In genomic region chr8:79610268-79610667, GRCm38 (mm10) we compare ENCODE assay signal across 21 mouse cellular contexts.
"Had no signal": no experiment of that assay in that cellular context is flagged by ENCODE, and none has a peak within 500 bp of the region (broad histone marks: within the 10 kb centered on the region; RNA-seq: fewer than 3 reads in every experiment).

No protein-coding gene starts in this region.

- H3K27me3 ChIP-seq: limb, embryonic 13.5 days; liver, embryonic 12.5 days; liver, embryonic 15.5 days; lung, embryonic 15.5 days; megakaryocyte, embryonic 14.5 days; midbrain, embryonic 13.5 days; neural tube, embryonic 13.5 days had no signal

- H3K9ac ChIP-seq: limb, embryonic 13.5 days; liver, embryonic 12.5 days; liver, embryonic 15.5 days; lung, embryonic 15.5 days; midbrain, embryonic 13.5 days; neural tube, embryonic 13.5 days had no signal

- H3K4me2 ChIP-seq: limb, embryonic 13.5 days; liver, embryonic 12.5 days; liver, embryonic 15.5 days; lung, embryonic 15.5 days; midbrain, embryonic 13.5 days; neural tube, embryonic 13.5 days had no signal

- H3K9me3 ChIP-seq: limb, embryonic 10.5 days; limb, embryonic 13.5 days; liver, embryonic 12.5 days; liver, embryonic 15.5 days; lung, embryonic 15.5 days; megakaryocyte, embryonic 14.5 days; midbrain, embryonic 10.5 days; midbrain, embryonic 13.5 days; neural tube, embryonic 13.5 days had no signal

- H3K4me1 ChIP-seq: limb, embryonic 10.5 days; lung, embryonic 15.5 days; midbrain, embryonic 13.5 days; neural tube, embryonic 13.5 days had no signal

- H3K4me3 ChIP-seq: layer of hippocampus, adult 2 months; limb, embryonic 10.5 days; limb, embryonic 13.5 days; liver, embryonic 12.5 days; liver, embryonic 15.5 days; lung, embryonic 15.5 days; megakaryocyte, embryonic 14.5 days; midbrain, embryonic 10.5 days; midbrain, embryonic 13.5 days; myocyte; neural tube, embryonic 13.5 days had no signal

- H3K36me3 ChIP-seq: limb, embryonic 10.5 days; limb, embryonic 13.5 days; liver, embryonic 12.5 days; liver, embryonic 15.5 days; lung, embryonic 15.5 days; midbrain, embryonic 10.5 days; midbrain, embryonic 13.5 days; neural tube, embryonic 13.5 days had no signal

- ATAC-seq: liver, embryonic 12.5 days; midbrain, embryonic 13.5 days; midbrain, embryonic 16.5 days had no signal

- H3K27ac ChIP-seq: kidney, postnatal 0 days; layer of hippocampus, adult 2 months; limb, embryonic 10.5 days; limb, embryonic 13.5 days; liver, embryonic 12.5 days; liver, embryonic 15.5 days; lung, embryonic 15.5 days; midbrain, embryonic 10.5 days; midbrain, embryonic 13.5 days; neural tube, embryonic 13.5 days had no signal

- DNase-seq: kidney, postnatal 25 days; layer of hippocampus, adult 9-11 months; liver; lung, adult 18-20 months; lung, postnatal 10 days; lung, postnatal 36 days; thymus, adult 18-20 months; thymus, postnatal 36 days had no signal
